ENCODE assay signal across 16 mouse cellular contexts in genomic region chr11:119338271-119339059, GRCm38 (mm10). TPM values are rescaled to one million over a fixed set of nuclear protein-coding genes. Genes with fewer than 3 reads are reported as not detected.
DNase-seq lines count a peak whose midpoint lies in the region; ATAC-seq and TF ChIP-seq lines count a peak whose summit lies in the region.
"Had no signal": no experiment of that assay in that cellular context is flagged by ENCODE, and none has a peak within 500 bp of the region (broad histone marks: within the 10 kb centered on the region; RNA-seq: fewer than 3 reads in every experiment).

No protein-coding gene starts in this region.

- DNase-seq in heart, postnatal 4 days = no peak
- DNase-seq in midbrain, postnatal 0 days (ENCODE audit: low spot score) = no peak
- no peak for DNase-seq in midbrain, embryonic 10.5 days (ENCODE audit: low spot score)
- peak; percentile 91 for DNase-seq in adrenal gland, adult 2 months
- no peak for DNase-seq in stomach, postnatal 0 days (ENCODE audit: low spot score)
- no peak for DNase-seq in lung, adult 18-20 months
- no peak for DNase-seq in left cerebral cortex, adult 8-10 months (ENCODE audit: low spot score in 2 of 2)
- DNase-seq: cerebellum, adult 2 months; forebrain, postnatal 0 days; kidney, adult 8-10 months; layer of hippocampus, postnatal 36 days; lung, embryonic 14.5 days; right cerebral cortex, postnatal 25 days; thymus, postnatal 14 days had no signal

- ATAC-seq in heart, embryonic 14.5 days (ENCODE audit: insufficient number of reproducible peaks, insufficient read depth, low FRiP score, low read depth) = peak; percentile 44; the same call in 1 of the 2 replicates
- ATAC-seq in midbrain, postnatal 0 days (ENCODE audit: low FRiP score) = no peak; the same call in 1 of the 2 replicates
- ATAC-seq in stomach, postnatal 0 days (ENCODE audit: low FRiP score, low TSS enrichment) = peak; percentile 17; the same call in 1 of the 2 replicates
- ATAC-seq: forebrain, postnatal 0 days had no signal

- peaks cover 12 to 17% of the 10 kb centered on the region in 2 experiments for H3K4me1 ChIP-seq in heart, embryonic 14.5 days (ENCODE audit: control insufficient read depth in 2 of 2, insufficient read depth in 2 of 2, low read length in 2 of 2)
- no peaks in the 10 kb centered on the region for H3K4me1 ChIP-seq in midbrain, postnatal 0 days (ENCODE audit: insufficient read depth, low read length)
- no peaks in the 10 kb centered on the region for H3K4me1 ChIP-seq in midbrain, embryonic 10.5 days
- no peaks in the 10 kb centered on the region for H3K4me1 ChIP-seq in stomach, postnatal 0 days (replicated peaks; ENCODE audit: control insufficient read depth, insufficient read depth)

- no peak overlapping the region for H3K4me3 ChIP-seq in heart, embryonic 14.5 days (ENCODE audit: control insufficient read depth in 1 of 2, insufficient read depth in 1 of 2, low read depth in 1 of 2, low read length in 2 of 2)
- no peak overlapping the region for H3K4me3 ChIP-seq in midbrain, postnatal 0 days (ENCODE audit: low read depth, low read length)
- no peak overlapping the region for H3K4me3 ChIP-seq in midbrain, embryonic 10.5 days
- H3K4me3 ChIP-seq in stomach, postnatal 0 days (ENCODE audit: low read depth, low read length) = no peak overlapping the region
- H3K4me3 ChIP-seq: hindbrain, embryonic 10.5 days had no signal

- TF ChIP-seq EP300 in stomach, postnatal 0 days (optimal IDR thresholded peaks at IDR 0.05) = no peak

- no peaks in the 10 kb centered on the region for H3K27me3 ChIP-seq in heart, embryonic 14.5 days (ENCODE audit: control insufficient read depth, insufficient read depth, low read length)
- no peaks in the 10 kb centered on the region; the same call in 1 of the 2 replicates for H3K27me3 ChIP-seq in midbrain, postnatal 0 days (ENCODE audit: insufficient read depth, low read length)
- no peaks in the 10 kb centered on the region; the same call in 1 of the 2 replicates for H3K27me3 ChIP-seq in midbrain, embryonic 10.5 days (ENCODE audit: low read depth, poor library complexity, severe bottlenecking)
- H3K27me3 ChIP-seq in stomach, postnatal 0 days (ENCODE audit: control insufficient read depth, insufficient read depth, low read length) = no peaks in the 10 kb centered on the region

- no peaks in the 10 kb centered on the region for H3K36me3 ChIP-seq in heart, embryonic 14.5 days (ENCODE audit: control insufficient read depth, insufficient read depth, low read length)
- H3K36me3 ChIP-seq in midbrain, postnatal 0 days (ENCODE audit: insufficient read depth, low read length) = no peaks in the 10 kb centered on the region
- H3K36me3 ChIP-seq in midbrain, embryonic 10.5 days = no peaks in the 10 kb centered on the region
- no peaks in the 10 kb centered on the region for H3K36me3 ChIP-seq in stomach, postnatal 0 days (ENCODE audit: control insufficient read depth, insufficient read depth, low read length)
- H3K36me3 ChIP-seq: hindbrain, embryonic 10.5 days had no signal

- peak overlapping the region; percentile 16 to 44; a peak in 3 of 4 replicates for H3K27ac ChIP-seq in heart, embryonic 14.5 days (replicated peaks in 1 of 2; ENCODE audit: control insufficient read depth in 1 of 2, insufficient read depth in 1 of 2, low read depth in 2 of 2, low read length in 2 of 2)
- H3K27ac ChIP-seq in midbrain, postnatal 0 days (ENCODE audit: low read depth, low read length) = no peak overlapping the region
- H3K27ac ChIP-seq in midbrain, embryonic 10.5 days (replicated peaks) = no peak overlapping the region
- no peak overlapping the region for H3K27ac ChIP-seq in stomach, postnatal 0 days (replicated peaks)

- H3K9ac ChIP-seq in heart, embryonic 14.5 days (ENCODE audit: low read length) = peak overlapping the region; percentile 18; the same call in 1 of the 2 replicates
- 0 out of 2 replicates have a peak overlapping the region, but pooled peaks have one; percentile 24 for H3K9ac ChIP-seq in midbrain, postnatal 0 days (replicated peaks; ENCODE audit: low read length, poor library complexity, severe bottlenecking)
- H3K9ac ChIP-seq in stomach, postnatal 0 days (ENCODE audit: low read length) = no peak overlapping the region
- H3K9ac ChIP-seq: forebrain, postnatal 0 days; lung, embryonic 14.5 days had no signal

- TF ChIP-seq CTCF in midbrain, postnatal 0 days (IDR thresholded peaks at IDR 0.05) = no peak
- TF ChIP-seq CTCF in stomach, postnatal 0 days (IDR thresholded peaks at IDR 0.05; ENCODE audit: low read depth) = no peak

- H3K9me3 ChIP-seq in heart, embryonic 14.5 days (ENCODE audit: control insufficient read depth, low read length) = no peaks in the 10 kb centered on the region
- H3K9me3 ChIP-seq in midbrain, postnatal 0 days (ENCODE audit: low read length) = no peaks in the 10 kb centered on the region
- H3K9me3 ChIP-seq in midbrain, embryonic 10.5 days (replicated peaks) = no peaks in the 10 kb centered on the region
- H3K9me3 ChIP-seq in stomach, postnatal 0 days (ENCODE audit: control insufficient read depth, low read length) = no peaks in the 10 kb centered on the region
- H3K9me3 ChIP-seq: hindbrain, embryonic 10.5 days had no signal

- H3K4me2 ChIP-seq in heart, embryonic 14.5 days (ENCODE audit: low read length) = no peak overlapping the region
- H3K4me2 ChIP-seq in midbrain, postnatal 0 days (ENCODE audit: low read depth, low read length, poor library complexity, severe bottlenecking) = no peak overlapping the region
- no peak overlapping the region for H3K4me2 ChIP-seq in stomach, postnatal 0 days (replicated peaks; ENCODE audit: low read depth)
- H3K4me2 ChIP-seq: lung, embryonic 14.5 days had no signal

- WGBS in heart, embryonic 14.5 days = 61% methylated on average over 10 of the region's 10 CpGs
- WGBS in midbrain, postnatal 0 days = 84% methylated on average over 10 of the region's 10 CpGs
- 84% methylated on average over 10 of the region's 10 CpGs for WGBS in midbrain, embryonic 10.5 days
- 75% methylated on average over 10 of the region's 10 CpGs for WGBS in stomach, postnatal 0 days

RNA-seq across cellular contexts. Expression of gene Sgsh, which starts 16.9 kb away (rescaled TPM):
- 6.9 and 7.4 TPM in 2 replicates for polyA plus RNA-seq in heart, embryonic 14.5 days (2014; fragmentation: Nextera tagmentation; extraction: Ambion mirVana)
- total RNA-seq in heart, postnatal 4 days (2021) = 1 to 10 TPM; 7.0 to 7.7 TPM
- total RNA-seq in midbrain, postnatal 0 days (2014; rRNA removed) = 5.4 and 7.3 TPM in 2 replicates
- polyA plus RNA-seq in midbrain, postnatal 0 days (2015; fragmentation: Nextera tagmentation; extraction: Ambion mirVana) = 5.2 and 5.4 TPM in 2 replicates
- 6.4 and 6.5 TPM in 2 replicates for polyA plus RNA-seq in midbrain, embryonic 10.5 days (2016; fragmentation: Nextera tagmentation; extraction: Ambion mirVana)
- total RNA-seq in adrenal gland, adult 2 months (2021) = 10 to 100 TPM; 19.6 to 22.4 TPM
- polyA plus RNA-seq in adrenal gland, adult 2 months (2012; rRNA removed) = 74.4 and 92.1 TPM in 2 replicates
- 6.7 and 7.7 TPM in 2 replicates for polyA plus RNA-seq in stomach, postnatal 0 days (2015; fragmentation: Nextera tagmentation; extraction: Ambion mirVana)
- 1 to 10 TPM; 4.5 to 5.5 (median 5.3) TPM for total RNA-seq in left cerebral cortex, adult 8-10 months (2022)

RNA-seq across cellular contexts. Expression of gene Slc26a11, which starts 16.9 kb away (rescaled TPM):
- 10.5 and 11.0 TPM in 2 replicates for polyA plus RNA-seq in heart, embryonic 14.5 days (2014; fragmentation: Nextera tagmentation; extraction: Ambion mirVana)
- total RNA-seq in heart, postnatal 4 days (2021) = 1 to 10 TPM; 3.0 to 3.9 TPM
- total RNA-seq in midbrain, postnatal 0 days (2014; rRNA removed) = 8.3 and 9.0 TPM in 2 replicates
- 7.0 and 7.6 TPM in 2 replicates for polyA plus RNA-seq in midbrain, postnatal 0 days (2015; fragmentation: Nextera tagmentation; extraction: Ambion mirVana)
- polyA plus RNA-seq in midbrain, embryonic 10.5 days (2016; fragmentation: Nextera tagmentation; extraction: Ambion mirVana) = 7.1 and 7.4 TPM in 2 replicates
- total RNA-seq in adrenal gland, adult 2 months (2021) = 1 to 10 TPM; 5.1 to 6.9 TPM
- polyA plus RNA-seq in adrenal gland, adult 2 months (2012; rRNA removed) = 22.6 and 26.9 TPM in 2 replicates
- polyA plus RNA-seq in stomach, postnatal 0 days (2015; fragmentation: Nextera tagmentation; extraction: Ambion mirVana) = 3.6 and 4.7 TPM in 2 replicates
- total RNA-seq in left cerebral cortex, adult 8-10 months (2022) = 1 to 10 TPM; 3.3 to 4.8 (median 3.8) TPM

RNA-seq across cellular contexts. Expression of gene Card14, which starts 30.9 kb away (rescaled TPM):
- polyA plus RNA-seq in heart, embryonic 14.5 days (2014; fragmentation: Nextera tagmentation; extraction: Ambion mirVana) = 0.39 and 0.51 TPM in 2 replicates
- total RNA-seq in heart, postnatal 4 days (2021) = under 1 TPM; 0.16 to 0.21 TPM
- 0.77 and 1.8 TPM in 2 replicates for total RNA-seq in midbrain, postnatal 0 days (2014; rRNA removed)
- 0.59 and 0.67 TPM in 2 replicates for polyA plus RNA-seq in midbrain, postnatal 0 days (2015; fragmentation: Nextera tagmentation; extraction: Ambion mirVana)
- not detected in 2 replicates for polyA plus RNA-seq in midbrain, embryonic 10.5 days (2016; fragmentation: Nextera tagmentation; extraction: Ambion mirVana)
- 1 to 10 TPM in 1 of 2 experiments, not detected in 1; 1.0 TPM for total RNA-seq in adrenal gland, adult 2 months (2021)
- polyA plus RNA-seq in adrenal gland, adult 2 months (2012; rRNA removed) = 0.55 and 1.3 TPM in 2 replicates
- 1.8 and 1.9 TPM in 2 replicates for polyA plus RNA-seq in stomach, postnatal 0 days (2015; fragmentation: Nextera tagmentation; extraction: Ambion mirVana)
- under 1 TPM; 0.09 to 0.27 (median 0.19) TPM for total RNA-seq in left cerebral cortex, adult 8-10 months (2022)
- polyA plus RNA-seq: lung, embryonic 14.5 days had no signal

RNA-seq across cellular contexts. Expression of gene Eif4a3, which starts 38.6 kb away (rescaled TPM):
- polyA plus RNA-seq in heart, embryonic 14.5 days (2014; fragmentation: Nextera tagmentation; extraction: Ambion mirVana) = 263 and 280 TPM in 2 replicates
- total RNA-seq in heart, postnatal 4 days (2021) = 100 to 1,000 TPM; 141 to 154 TPM
- total RNA-seq in midbrain, postnatal 0 days (2014; rRNA removed) = 132 and 169 TPM in 2 replicates
- polyA plus RNA-seq in midbrain, postnatal 0 days (2015; fragmentation: Nextera tagmentation; extraction: Ambion mirVana) = 229 and 237 TPM in 2 replicates
- 465 and 494 TPM in 2 replicates for polyA plus RNA-seq in midbrain, embryonic 10.5 days (2016; fragmentation: Nextera tagmentation; extraction: Ambion mirVana)
- total RNA-seq in adrenal gland, adult 2 months (2021) = 100 to 1,000 TPM; 117 to 126 TPM
- polyA plus RNA-seq in adrenal gland, adult 2 months (2012; rRNA removed) = 38.7 and 44.4 TPM in 2 replicates
- polyA plus RNA-seq in stomach, postnatal 0 days (2015; fragmentation: Nextera tagmentation; extraction: Ambion mirVana) = 183 and 197 TPM in 2 replicates
- total RNA-seq in left cerebral cortex, adult 8-10 months (2022) = 10 to 100 TPM; 79.6 to 92.5 (median 88.2) TPM

RNA-seq across cellular contexts. Expression of gene Rnf213, which starts 54.4 kb away (rescaled TPM):
- polyA plus RNA-seq in heart, embryonic 14.5 days (2014; fragmentation: Nextera tagmentation; extraction: Ambion mirVana) = 12.0 and 12.4 TPM in 2 replicates
- 10 to 100 TPM; 17.2 to 19.7 TPM for total RNA-seq in heart, postnatal 4 days (2021)
- 6.9 and 9.0 TPM in 2 replicates for total RNA-seq in midbrain, postnatal 0 days (2014; rRNA removed)
- 0.64 and 0.74 TPM in 2 replicates for polyA plus RNA-seq in midbrain, postnatal 0 days (2015; fragmentation: Nextera tagmentation; extraction: Ambion mirVana)
- polyA plus RNA-seq in midbrain, embryonic 10.5 days (2016; fragmentation: Nextera tagmentation; extraction: Ambion mirVana) = 0.97 and 1.0 TPM in 2 replicates
- total RNA-seq in adrenal gland, adult 2 months (2021) = 10 to 100 TPM; 20.8 to 27.3 TPM
- polyA plus RNA-seq in adrenal gland, adult 2 months (2012; rRNA removed) = 11.4 and 12.5 TPM in 2 replicates
- 4.4 and 5.5 TPM in 2 replicates for polyA plus RNA-seq in stomach, postnatal 0 days (2015; fragmentation: Nextera tagmentation; extraction: Ambion mirVana)
- total RNA-seq in left cerebral cortex, adult 8-10 months (2022) = 1 to 10 TPM; 4.5 to 5.7 (median 5.5) TPM

Comparison
In these comparisons a context has a peak if more than half of its experiments do, and no peak if none do; other contexts are left out.
1. H3K27ac ChIP-seq: peak in heart, embryonic 14.5 days (2 of 2); none in midbrain, postnatal 0 days (single experiment), midbrain, embryonic 10.5 days (single experiment) and stomach, postnatal 0 days (single experiment).